Mouse (Mus musculus) myocyte (in vitro differentiated cells): ENCODE measurements at regions not wholly inside any gene's neighbourhood (a gene's known extent, or its start where the extent isn't known, plus 50 kb on each side); places are given as distances from the start of the nearest gene placed in this dataset.

Experiments used
- E2F4 ChIP-seq: IDR thresholded peaks from one replicate; pipeline ENCODE4 v1.6.1; 2011; ENCODE audit warnings: mild to moderate bottlenecking, control low read depth, moderate library complexity; ENCODE audit not compliant: insufficient read depth
- POLR2A ChIP-seq: IDR thresholded peaks from one replicate; pipeline ENCODE4 v1.6.1; 2011; ENCODE audit warnings: low read depth, mild to moderate bottlenecking, control low read depth, moderate library complexity; ENCODE audit not compliant: insufficient read length
- USF1 ChIP-seq: IDR thresholded peaks from one replicate; pipeline ENCODE4 v1.6.1; 2011; ENCODE audit warnings: low read depth, mild to moderate bottlenecking, control low read depth, moderate library complexity

GRCm38 (mm10) chr14:24798066-24798465, 311.1 kb downstream of the Rps24 start:
- TF ChIP-seq USF1: no peak
- no peak for TF ChIP-seq POLR2A
- TF ChIP-seq E2F4: no peak
